Mouse (Mus musculus) heart, embryonic 16.5 days (tissue): ENCODE results near the gene 2410015M20Rik. TPM values are rescaled to one million over a fixed set of nuclear protein-coding genes. Genes with fewer than 3 reads are reported as not detected.

Experiments
- ATAC-seq: fragments of 200-750 bp; cut with Nextera tagmentation; replicated peaks from 2 replicates; pipeline ENCODE4 v1.8.0; 2017; ENCODE audit warnings: moderate number of reproducible peaks; ENCODE audit not compliant: insufficient read depth, low FRiP score; ENCODE audit errors: extremely low read depth
- H3K27ac ChIP-seq: fragments of 300-500 bp; sonication (generic); 2 replicates; pipeline ENCODE4 v1.5.1; 2014; ENCODE audit warnings: mild to moderate bottlenecking, low read length, control low read depth, moderate library complexity
- H3K27me3 ChIP-seq: fragments of 300-500 bp; sonication (generic); 2 replicates; pipeline ENCODE4 v1.6.1; 2014; ENCODE audit warnings: low read length, mixed read lengths; ENCODE audit not compliant: control insufficient read depth, insufficient read depth
- H3K36me3 ChIP-seq: fragments of 300-500 bp; sonication (generic); 2 replicates; pipeline ENCODE4 v1.6.1; 2014; ENCODE audit not compliant: control insufficient read depth, insufficient read depth
- H3K4me1 ChIP-seq: fragments of 300-500 bp; sonication (generic); 2 replicates; pipeline ENCODE4 v1.6.1; 2014; ENCODE audit warnings: low read length, mixed read lengths; ENCODE audit not compliant: control insufficient read depth, insufficient read depth
- H3K4me2 ChIP-seq: fragments of 300-500 bp; sonication (generic); 2 replicates; pipeline ENCODE4 v1.6.1; 2014; ENCODE audit warnings: low read depth, mild to moderate bottlenecking, control low read depth, low read length
- H3K4me3 ChIP-seq: fragments of 300-500 bp; sonication (generic); 2 replicates; pipeline ENCODE4 v1.5.1; 2014; ENCODE audit warnings: mild to moderate bottlenecking, control low read depth, low read length
- H3K9ac ChIP-seq: fragments of 300-500 bp; sonication (generic); 2 replicates; pipeline ENCODE4 v1.6.1; 2014; ENCODE audit warnings: low read length, control low read depth
- H3K9me3 ChIP-seq: fragments of 300-500 bp; sonication (generic); replicated peaks from 2 replicates; pipeline ENCODE4 v1.6.1; 2016; ENCODE audit warnings: low read length; ENCODE audit not compliant: control insufficient read depth
- WGBS: fragments of 180-500 bp; shearing (Covaris S2); extraction: QIAGEN DNeasy Blood & Tissue Kit; methylation state at CpG from one replicate; pipeline ENCODE4 v1.1.7; 2014; 5-methylcytosine and 5-hydroxymethylcytosine counted together
- polyA plus RNA-seq: library from polyadenylated mRNA; unstranded; fragments of >200 nt; fragmentation: Nextera tagmentation; extraction: Ambion mirVana; gene quantifications from 2 replicates; pipeline ENCODE4 v1.2.1, GENCODE M21; 2015

The 2410015M20Rik gene
- 329 and 345 TPM in 2 replicates for polyA plus RNA-seq

GRCm38 (mm10) chr17:56609452-56610171 is at the start of gene 2410015M20Rik:
TSS of gene 2410015M20Rik (minus strand) at chr17:56609771.
- Histone ChIP-seq H3K4me1 (peaks cover 24% of the 10 kb centered on the region), H3K4me3 (peak within 1 kb of the TSS; percentile 84), H3K36me3 (peaks cover 31% of the 10 kb centered on the region), H3K27ac (peak within 1 kb of the TSS; percentile 88), H3K4me2 (peak within 1 kb of the TSS; percentile 88), H3K9ac (peak within 1 kb of the TSS; percentile 84), H3K9me3 (no peaks in the 10 kb centered on the region), H3K27me3 (no peaks in the 10 kb centered on the region)
- ATAC-seq: peak; percentile 88
- 0% methylated on average over 44 of the region's 44 CpGs for WGBS

- no peaks in the 10 kb centered on the region for H3K4me1 ChIP-seq
- no peak for ATAC-seq
- 69% methylated on average over 6 of the region's 6 CpGs for whole genome bisulfite sequencing
Observed at GRCm38 (mm10) chr17:56656171-56656570, 46.6 kb upstream of the 2410015M20Rik start.

GRCm38 (mm10) chr17:56655311-56655710 is 45.7 kb upstream of the 2410015M20Rik start:
- ATAC-seq: no peak
- Histone ChIP-seq H3K4me1 (no peaks in the 10 kb centered on the region), H3K4me3 (no peak overlapping the region), H3K4me2 (no peak overlapping the region), H3K9me3 (no peaks in the 10 kb centered on the region), H3K27me3 (0 out of 2 replicates have a peak, but pooled peaks cover 2% of the 10 kb centered on the region), H3K36me3 (no peaks in the 10 kb centered on the region), H3K9ac (no peak overlapping the region), H3K27ac (no peak overlapping the region)
- WGBS: 65% methylated on average over 3 of the region's 3 CpGs

More at GRCm38 (mm10) chr17:56656171-56656570, 46.6 kb upstream of the 2410015M20Rik start:
- Histone ChIP-seq H3K27ac (no peak overlapping the region), H3K9me3 (no peaks in the 10 kb centered on the region), H3K9ac (no peak overlapping the region), H3K4me3 (no peak overlapping the region), H3K36me3 (no peaks in the 10 kb centered on the region), H3K4me2 (no peak overlapping the region), H3K27me3 (0 out of 2 replicates have a peak, but pooled peaks cover 2% of the 10 kb centered on the region)

- no peaks in the 10 kb centered on the region for H3K36me3 ChIP-seq
- no peaks in the 10 kb centered on the region for H3K4me1 ChIP-seq
- H3K4me3 ChIP-seq: no peak overlapping the region
- 0 out of 2 replicates have a peak, but pooled peaks cover 2% of the 10 kb centered on the region for H3K27me3 ChIP-seq
- H3K9me3 ChIP-seq: no peaks in the 10 kb centered on the region
- 65% methylated on average over 2 of the region's 2 CpGs for WGBS
- H3K4me2 ChIP-seq: no peak overlapping the region
- no peak overlapping the region for H3K9ac ChIP-seq
- ATAC-seq: no peak
- H3K27ac ChIP-seq: no peak overlapping the region
Observed at GRCm38 (mm10) chr17:56654771-56655170, 45.2 kb upstream of the 2410015M20Rik start.

- ATAC-seq: no peak
- H3K9me3 ChIP-seq: no peaks in the 10 kb centered on the region
Observed at GRCm38 (mm10) chr17:56651801-56652200, 42.2 kb upstream of the 2410015M20Rik start.

GRCm38 (mm10) chr17:56647546-56647945 is 38.0 kb upstream of the 2410015M20Rik start:
- Histone ChIP-seq H3K9me3 (no peaks in the 10 kb centered on the region), H3K9ac (no peak overlapping the region), H3K4me1 (no peaks in the 10 kb centered on the region), H3K4me2 (peak overlapping the region; percentile 16; the same call in 1 of the 2 replicates), H3K4me3 (no peak overlapping the region), H3K36me3 (no peaks in the 10 kb centered on the region), H3K27me3 (no peaks in the 10 kb centered on the region), H3K27ac (no peak overlapping the region)
- no peak for ATAC-seq
- 51% methylated on average over 11 of the region's 13 CpGs for WGBS

More at GRCm38 (mm10) chr17:56651801-56652200, 42.2 kb upstream of the 2410015M20Rik start:
- H3K27ac ChIP-seq: no peak overlapping the region
- H3K4me1 ChIP-seq: no peaks in the 10 kb centered on the region
- no peak overlapping the region for H3K4me3 ChIP-seq
- H3K27me3 ChIP-seq: 0 out of 2 replicates have a peak, but pooled peaks cover 2% of the 10 kb centered on the region
- H3K4me2 ChIP-seq: no peak overlapping the region
- H3K9ac ChIP-seq: no peak overlapping the region
- no peaks in the 10 kb centered on the region for H3K36me3 ChIP-seq
- WGBS: 26% methylated on average over 10 of the region's 10 CpGs

- Histone ChIP-seq H3K4me3 (no peak overlapping the region), H3K9me3 (no peaks in the 10 kb centered on the region), H3K4me1 (no peaks in the 10 kb centered on the region), H3K36me3 (no peaks in the 10 kb centered on the region), H3K27ac (no peak overlapping the region), H3K27me3 (0 out of 2 replicates have a peak, but pooled peaks cover 2% of the 10 kb centered on the region), H3K9ac (no peak overlapping the region), H3K4me2 (no peak overlapping the region)
- ATAC-seq: no peak
- WGBS: 81% methylated on average over 4 of the region's 4 CpGs
Observed at GRCm38 (mm10) chr17:56643237-56643636, 33.7 kb upstream of the 2410015M20Rik start.

- Histone ChIP-seq H3K9me3 (no peaks in the 10 kb centered on the region), H3K4me3 (no peak overlapping the region), H3K36me3 (no peaks in the 10 kb centered on the region), H3K27ac (no peak overlapping the region), H3K4me2 (no peak overlapping the region), H3K9ac (no peak overlapping the region), H3K27me3 (no peaks in the 10 kb centered on the region), H3K4me1 (no peaks in the 10 kb centered on the region)
- 82% methylated on average over 6 of the region's 6 CpGs for WGBS
- ATAC-seq: no peak
Observed at GRCm38 (mm10) chr17:56634023-56634422, 24.5 kb upstream of the 2410015M20Rik start.

GRCm38 (mm10) chr17:56631807-56632206 is 22.2 kb upstream of the 2410015M20Rik start:
- Histone ChIP-seq H3K27me3 (no peaks in the 10 kb centered on the region), H3K36me3 (no peaks in the 10 kb centered on the region), H3K9ac (no peak overlapping the region), H3K4me3 (no peak overlapping the region), H3K4me2 (no peak overlapping the region), H3K9me3 (no peaks in the 10 kb centered on the region), H3K4me1 (peaks cover 5% of the 10 kb centered on the region), H3K27ac (no peak overlapping the region)
- no peak for ATAC-seq
- 63% methylated on average over 4 of the region's 4 CpGs for WGBS
